Mouse (Mus musculus) right cerebral cortex, postnatal 10 days (tissue): ENCODE data around the gene Synpo2.

ENCODE experiments used
- DNase-seq, 2 experiments: peaks; one replicate each; pipeline ENCODE4 v3.0.0; 2021; ENCODE audit warnings: low spot score in 2 of 2

The Synpo2 gene

DNA sequence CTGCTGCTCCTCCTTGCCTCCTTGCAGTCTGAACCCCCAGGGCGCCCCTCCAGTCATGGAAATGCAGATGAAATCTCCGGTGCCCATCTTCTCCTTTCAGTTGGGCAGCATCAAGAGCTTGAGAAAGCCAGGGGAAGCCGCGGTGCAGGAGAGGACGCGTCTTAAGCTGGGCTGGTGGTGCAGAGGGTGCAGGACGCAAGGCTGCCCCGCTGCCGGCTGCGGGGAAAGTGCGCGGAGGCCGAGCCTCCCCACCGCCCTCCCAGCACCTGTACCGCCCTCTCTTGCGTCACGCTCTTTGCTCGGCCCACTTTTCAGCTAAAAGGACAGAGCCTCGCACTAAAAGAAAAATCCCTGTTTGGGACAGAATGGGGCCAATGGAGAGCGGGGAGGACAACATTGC is at the start of gene Synpo2:
Gene Synpo2 (minus strand): TSS at position 229 of the 400 bp plus-strand sequence.
- peak; percentile 46 to 53 for DNase-seq

DNA sequence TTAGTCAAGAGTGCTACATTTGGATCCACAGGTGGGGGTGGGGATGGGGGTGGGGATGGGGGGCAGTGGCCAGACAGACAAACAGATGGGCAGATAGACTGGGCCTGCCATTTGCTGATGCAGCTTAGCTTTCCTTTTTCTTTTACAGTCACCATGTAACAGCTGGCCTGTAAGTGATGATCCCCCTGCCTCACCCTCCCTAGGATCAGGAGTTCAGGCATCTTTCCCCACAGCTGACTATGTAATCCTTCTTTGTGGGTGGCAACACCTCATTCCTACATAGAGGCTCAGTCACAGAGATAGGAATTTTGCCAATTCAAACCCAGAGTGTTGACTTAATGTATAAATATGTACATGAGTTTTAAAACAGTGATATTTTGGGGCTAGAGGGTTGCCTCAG is 49.7 kb upstream of the Synpo2 start:
- no peak for DNase-seq

DNA sequence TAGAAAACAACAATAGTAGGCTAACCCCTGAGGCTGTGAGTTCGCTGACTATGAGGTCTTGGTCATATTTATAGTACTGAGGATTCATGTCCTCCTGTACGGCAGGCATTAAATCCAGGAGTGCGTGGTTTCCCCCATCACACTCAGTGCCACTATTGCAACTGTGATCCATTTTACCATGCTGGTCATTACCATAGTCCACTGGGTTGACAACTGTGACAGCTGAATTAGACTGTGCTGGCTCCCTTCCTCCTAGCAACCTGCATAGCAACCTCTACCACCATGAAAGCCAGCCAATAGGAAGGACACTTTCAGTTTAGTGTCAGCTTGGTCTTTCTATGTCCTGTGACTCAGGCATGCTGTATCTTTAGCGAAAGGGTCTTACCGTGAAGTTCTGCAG is 48.3 kb upstream of the Synpo2 start:
- no peak for DNase-seq

DNA sequence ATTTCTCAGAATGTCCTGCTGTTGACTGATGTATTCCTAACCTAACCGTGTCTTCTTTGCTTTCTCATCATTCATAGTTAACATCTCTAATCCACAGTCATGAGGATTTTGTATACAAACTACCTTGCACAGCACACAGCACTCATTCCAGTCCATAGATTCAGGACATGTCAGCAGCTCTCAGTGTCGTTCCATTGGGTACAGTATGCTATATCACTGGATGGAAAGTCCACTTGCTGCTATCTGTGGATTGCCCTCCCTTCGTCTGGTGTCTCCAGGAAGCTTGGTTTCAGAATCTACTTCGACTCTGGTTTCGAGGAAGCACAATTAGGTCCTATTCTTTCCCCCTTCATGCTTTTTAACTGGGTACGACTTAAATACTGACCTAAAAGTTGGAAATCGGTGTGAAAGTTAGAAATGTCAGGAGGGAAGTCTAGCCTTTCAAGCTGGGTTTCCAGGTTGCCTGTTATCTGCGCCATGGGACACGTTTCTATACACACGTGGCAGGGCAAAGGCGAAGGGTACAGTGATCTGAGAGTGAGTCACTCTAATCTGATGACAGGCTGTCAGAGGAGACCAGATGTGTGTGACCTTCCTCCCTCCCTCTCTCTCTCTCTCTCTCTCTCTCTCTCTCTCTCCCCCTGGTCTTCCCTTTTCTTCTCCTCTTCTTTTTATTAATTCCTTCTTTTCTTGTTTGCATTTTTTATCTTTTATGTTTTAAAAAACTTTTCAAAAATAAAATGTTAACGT is 47.1 kb upstream of the Synpo2 start:
- DNase-seq, result no peak

DNA sequence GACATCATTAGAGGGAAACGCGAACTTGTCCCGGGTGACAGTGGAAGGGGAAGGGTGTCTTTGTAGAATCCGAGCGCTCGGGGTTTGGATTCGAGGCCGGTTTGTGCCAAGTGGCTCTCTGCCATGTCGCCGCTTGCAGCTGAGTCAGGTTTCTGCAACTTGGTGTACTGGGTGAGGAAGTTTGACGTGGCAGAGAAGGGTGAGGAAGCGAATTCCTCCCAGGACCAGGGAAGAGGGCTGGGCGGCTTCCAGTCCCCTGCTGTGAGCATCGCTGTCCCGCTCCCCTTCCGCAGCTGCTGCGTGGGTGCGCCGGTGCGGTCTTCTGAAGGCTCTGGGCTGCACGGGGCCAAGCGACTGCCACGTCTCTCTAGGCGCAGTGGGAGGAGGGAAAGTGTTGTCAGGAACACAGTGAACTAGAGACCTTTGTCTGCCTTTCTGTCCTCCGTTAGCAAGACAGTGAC is 31.8 kb upstream of the Synpo2 start:
- peak; percentile 66 to 75 for DNase-seq

DNA sequence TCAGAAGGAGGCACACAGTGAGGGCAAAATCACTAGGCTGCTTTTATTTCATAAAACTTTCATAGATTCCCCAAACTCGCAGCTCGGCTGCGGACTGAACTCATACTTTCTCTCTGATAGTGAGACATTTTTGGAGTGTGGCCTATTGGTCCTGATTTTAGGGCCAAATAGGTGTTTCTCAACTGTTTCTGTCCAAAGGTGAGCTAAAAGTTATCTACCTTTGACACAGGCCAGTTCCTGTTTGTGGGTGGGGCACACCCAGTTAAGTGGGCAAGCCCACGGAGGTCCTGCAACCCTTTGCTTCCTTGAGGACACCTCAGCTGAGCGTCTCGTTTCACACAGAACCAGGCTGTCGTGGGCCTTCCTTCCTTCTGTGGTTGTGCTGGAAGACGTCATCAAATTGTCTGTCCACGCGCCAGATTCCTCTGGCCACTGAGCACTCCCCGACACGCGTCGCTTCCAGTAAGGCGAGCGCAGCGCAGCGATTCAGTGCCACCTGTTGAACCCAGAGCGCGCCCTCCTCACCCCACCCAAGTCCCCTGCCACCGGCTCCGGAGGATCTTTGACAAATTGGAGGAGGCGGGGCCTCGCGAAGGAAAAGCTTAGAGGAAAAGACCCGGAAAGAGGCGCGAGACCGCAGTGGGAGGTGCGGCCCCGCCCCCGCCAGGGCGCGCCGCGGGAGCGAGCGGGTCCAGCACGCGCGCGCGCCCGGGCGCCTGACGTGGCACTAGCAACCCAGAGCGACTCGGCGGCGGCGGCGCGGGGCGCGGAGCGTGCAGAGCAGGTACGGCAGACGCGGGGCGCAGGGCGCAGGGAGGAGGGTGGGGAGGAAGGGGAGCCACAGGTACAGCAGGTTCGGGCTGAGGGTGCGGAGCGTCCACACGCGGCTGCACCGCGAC is 31.1 kb upstream of the Synpo2 start, which contains the start of gene Sec24d:
Gene Sec24d (plus strand): TSS at position 703 of the 899 bp plus-strand sequence.
- DNase-seq, result peak; percentile 87

DNA sequence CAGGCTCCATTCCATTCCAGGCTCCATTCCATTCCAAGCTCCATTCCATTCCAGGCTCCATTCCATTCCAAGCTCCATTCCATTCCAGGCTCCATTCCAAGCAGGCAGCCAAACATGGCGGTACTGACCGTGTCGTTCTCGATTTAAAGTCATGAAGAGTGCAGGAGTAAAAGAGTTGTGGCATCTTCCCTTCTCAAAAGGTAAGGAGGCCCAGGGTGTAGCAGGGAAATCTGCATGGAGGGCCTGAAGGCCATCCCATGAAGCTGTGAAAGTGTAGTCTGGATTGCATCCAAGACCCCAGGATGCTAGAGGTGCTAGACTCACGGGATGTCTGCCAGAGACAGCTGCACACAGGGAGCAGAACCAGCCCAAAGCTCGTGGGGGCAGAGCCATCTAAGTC is 28.8 kb upstream of the Synpo2 start:
- peak; percentile 35 to 39 for DNase-seq

DNA sequence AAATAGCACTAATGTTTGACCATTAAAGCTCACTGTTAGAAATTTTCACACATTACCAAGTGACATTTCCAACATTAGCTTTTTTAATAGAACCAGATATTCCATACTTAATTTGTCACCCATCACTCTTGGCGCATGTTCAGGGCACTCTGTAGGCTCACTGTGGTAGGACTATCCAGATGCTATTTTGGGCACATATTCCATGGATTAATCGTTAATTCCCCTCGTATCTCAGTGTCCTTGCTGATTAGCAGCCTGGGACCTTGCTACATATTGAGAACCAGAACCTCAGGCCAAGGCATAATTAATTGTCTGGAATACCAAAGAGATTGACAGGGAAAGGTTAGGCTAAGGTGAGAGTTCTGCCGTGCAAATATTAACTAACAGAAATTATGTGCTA is 22.8 kb upstream of the Synpo2 start:
- no peak for DNase-seq

DNA sequence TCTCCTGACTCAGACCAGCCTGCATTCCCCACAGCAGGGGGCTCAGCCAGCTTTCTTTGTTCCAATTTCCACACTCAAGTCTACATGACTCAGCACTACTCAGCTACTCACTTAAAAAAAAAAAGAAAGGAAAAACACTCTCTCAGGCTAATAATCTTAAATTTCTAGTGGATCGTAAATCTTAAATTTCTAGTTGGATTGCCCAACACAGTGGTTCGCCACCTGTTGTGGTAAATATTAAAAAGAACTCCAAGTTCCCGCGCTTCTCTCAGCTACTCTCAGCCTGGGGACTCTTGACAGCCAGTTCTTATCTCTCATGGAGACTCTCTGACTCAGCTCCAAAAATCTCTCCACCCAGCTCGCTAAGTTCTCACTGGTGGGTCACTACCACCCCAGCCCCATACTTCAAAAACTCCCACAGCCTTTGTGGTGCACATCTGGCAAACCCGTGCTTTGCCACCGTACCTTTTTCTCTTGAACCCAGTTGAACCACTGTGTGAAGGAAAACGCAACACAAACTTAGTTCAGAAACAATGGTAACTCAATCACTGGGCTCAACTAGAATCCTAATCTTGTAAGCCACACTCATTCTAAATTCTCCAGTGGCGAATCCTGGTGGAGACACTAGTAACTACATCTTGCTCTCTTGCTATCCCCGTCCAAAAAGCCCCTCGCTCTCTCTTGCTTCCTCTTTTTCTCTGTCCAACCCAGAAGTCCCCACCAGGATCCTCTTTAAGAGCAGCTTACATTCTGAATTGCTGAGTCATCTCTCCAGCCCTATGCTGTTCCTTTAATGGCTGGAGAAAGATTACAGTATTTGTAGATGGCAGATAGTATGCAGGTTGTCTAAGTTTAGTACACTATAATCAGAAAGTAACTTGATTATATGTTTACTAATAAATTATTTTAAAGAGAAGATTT is 20.5 kb upstream of the Synpo2 start:
- DNase-seq, result no peak

DNA sequence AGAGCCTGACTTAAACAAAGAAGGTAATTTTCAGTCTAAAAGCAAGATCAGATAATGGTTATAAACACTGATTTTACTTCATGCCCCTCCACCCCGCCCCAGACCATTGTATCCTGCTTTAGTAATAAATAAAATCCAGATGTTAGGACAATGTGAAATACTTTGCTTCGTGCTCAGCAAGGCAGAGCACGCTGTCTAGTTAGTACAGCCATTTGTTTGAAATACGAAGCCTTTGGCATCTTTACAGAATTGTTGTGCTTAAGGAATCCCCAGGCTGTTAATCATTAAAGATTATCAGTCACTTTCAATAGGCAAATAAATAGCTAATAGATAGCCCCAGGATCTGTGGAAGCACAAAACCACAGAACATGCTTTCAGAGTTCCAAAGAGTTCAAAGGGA is 9.7 kb upstream of the Synpo2 start:
- DNase-seq, result no peak

DNA sequence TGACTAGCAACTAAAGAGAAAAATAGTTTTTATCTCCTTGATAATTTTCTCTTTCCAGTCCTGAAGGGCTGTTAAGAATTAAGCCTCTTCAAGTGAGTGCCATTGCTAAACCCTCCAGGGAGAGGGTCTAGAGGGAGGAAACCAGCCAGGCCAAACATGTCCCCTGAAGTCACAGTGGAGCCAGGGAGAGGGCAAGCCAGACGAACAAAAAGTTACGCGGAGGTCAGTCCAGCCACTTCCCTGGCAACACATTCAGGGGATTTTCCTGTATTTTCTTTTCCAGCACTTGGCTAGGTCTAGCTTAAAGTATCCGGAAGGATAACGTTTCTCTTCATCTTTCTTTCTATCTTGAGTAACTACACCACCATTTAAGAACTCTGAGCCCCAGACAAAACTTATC is 8.4 kb upstream of the Synpo2 start:
- no peak for DNase-seq

DNA sequence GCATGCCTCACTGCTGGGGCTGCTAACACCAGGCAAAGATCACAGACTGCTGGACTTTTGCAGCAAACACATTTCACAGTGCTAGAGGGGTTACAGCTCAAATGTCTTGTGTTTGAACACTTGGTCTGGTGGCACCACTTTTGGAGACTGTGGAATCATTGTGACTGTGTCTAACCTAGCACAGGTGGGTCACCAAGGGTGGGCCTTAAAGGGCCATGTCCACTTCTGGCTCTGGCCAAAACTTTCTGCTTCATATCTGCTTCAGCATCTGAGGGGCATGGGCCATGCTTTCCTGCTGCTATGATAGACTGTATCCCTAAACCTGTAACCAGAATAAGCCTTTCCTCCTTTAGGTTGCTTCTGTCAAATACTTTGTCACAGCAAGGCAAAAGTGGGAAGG is 1.5 kb upstream of the Synpo2 start:
- DNase-seq, result no peak

DNA sequence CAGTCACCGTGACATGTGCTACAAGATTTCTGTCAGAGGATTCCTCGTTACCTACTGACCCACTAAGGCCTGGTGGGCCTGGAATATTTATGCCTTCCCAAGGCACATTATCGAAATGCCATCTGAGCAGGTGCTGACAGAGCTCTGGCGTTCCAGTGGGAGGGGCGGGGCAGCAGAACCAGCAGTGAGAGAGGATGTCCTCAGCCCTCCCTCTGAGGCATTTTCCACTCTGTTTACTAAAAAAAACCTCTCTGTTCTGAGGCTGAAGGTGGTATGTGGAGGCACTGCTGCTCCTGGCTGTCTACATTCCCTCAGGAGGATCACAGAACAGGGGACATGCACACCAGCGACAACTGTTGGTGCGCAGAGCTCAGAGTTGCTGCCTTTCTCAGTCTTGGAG is 1.1 kb upstream of the Synpo2 start:
- no peak for DNase-seq

DNA sequence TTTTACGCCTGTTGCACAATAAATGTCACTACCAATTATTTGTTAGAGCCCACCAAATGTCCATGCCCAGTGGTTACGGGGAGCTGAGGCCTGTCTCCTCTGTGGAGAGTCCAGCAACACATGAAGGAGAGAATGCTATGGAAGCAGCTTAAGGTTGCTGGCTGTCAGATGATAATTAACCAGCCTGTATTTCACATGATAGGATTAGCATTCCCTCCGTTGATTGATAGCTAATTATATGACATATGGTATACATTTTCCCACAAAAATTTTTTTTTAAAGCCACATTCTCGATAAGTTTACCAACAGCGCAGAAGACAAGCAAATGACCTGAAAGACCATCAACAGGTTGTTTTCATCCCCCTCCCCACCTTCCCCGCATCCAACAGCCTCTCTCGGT is 454 bp downstream of the Synpo2 start:
- no peak for DNase-seq

DNA sequence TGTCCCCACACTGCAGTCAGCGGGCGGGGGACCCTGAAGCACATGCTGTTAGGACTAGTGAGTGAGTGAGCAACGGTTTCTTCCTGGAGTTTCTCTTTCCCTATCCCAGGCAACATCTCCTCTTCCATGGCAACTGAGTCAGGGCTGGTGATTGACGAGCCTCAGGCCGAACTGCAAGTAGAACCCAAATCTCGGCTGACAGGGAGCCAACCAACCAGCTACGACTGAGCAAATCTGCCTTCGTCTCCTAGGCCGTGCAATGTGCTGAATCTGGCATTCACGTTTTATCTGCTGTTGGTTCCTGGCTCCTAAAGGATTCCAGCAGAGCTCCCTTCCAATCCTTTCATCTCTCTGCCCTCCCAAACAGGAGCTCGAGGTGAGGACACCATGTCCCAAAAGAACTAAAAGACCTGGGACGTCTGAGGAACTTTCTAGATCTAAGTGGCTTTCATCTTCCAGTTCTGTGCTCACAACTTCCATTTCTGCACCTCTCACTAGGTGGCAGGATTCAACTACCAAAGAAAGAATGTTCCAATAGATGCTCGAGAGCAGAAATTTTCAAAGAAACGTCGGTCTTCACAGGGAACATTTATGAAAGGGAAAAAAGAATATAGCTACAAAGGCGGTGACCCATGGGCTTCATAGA is 1.6 kb downstream of the Synpo2 start:
- DNase-seq, result peak; percentile 41 to 42

DNA sequence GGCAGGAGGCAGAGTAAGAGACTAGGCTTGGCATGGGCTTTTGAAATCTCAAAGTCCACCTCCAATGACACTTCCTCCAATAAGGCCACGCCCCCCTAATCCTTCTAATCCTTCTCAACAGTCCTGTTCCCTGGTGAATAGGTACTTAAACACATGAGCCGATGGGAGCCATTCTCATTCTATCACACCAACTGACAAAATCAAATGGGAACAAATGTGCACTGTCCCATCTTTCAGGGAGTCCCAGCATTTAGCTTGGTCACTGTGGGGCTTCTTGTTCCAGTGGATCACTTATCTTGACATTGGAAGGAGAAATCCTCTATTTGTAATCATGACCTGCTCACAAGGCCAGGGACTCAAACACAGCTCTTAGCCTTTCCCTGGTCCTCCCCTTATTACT is 4.3 kb downstream of the Synpo2 start:
- no peak for DNase-seq

DNA sequence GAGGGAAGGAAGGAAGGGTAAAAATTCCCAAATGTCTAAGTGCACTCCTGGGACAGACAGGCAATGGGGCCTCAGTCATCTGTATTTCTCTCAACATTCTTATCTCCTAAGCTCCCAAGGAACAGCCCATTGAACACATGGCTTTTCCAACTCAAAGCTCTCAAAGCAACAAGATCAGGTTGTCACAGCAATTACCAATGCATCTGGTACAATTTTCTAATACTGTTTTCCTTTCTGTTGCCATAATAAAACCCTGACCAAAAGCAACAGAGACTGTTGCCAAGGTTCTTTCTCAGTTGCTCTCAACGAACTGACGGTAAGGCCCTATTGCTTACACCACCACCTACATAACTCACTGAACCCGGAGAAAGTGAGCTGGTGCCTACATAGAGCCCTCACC is 8.7 kb downstream of the Synpo2 start:
- DNase-seq, result no peak

DNA sequence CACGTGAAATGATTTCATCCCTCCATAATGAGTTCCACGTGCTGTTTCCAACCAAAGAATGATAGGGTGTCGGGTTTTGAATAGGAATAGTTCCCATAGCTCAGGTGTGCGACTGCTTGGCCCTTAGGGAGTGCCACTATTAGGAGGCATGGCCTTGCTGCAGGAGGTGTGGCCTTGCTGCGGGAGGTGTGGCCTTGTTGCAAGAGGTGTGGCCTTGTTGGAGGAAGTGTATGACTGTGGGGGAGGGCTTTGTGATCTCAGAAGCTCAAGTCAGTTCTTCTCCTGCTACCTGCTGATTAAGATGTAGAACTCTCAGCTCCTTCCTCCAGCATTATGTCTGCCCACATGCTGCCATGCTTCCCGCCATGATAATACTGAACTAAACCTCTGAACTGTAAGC is 17.3 kb downstream of the Synpo2 start:
- DNase-seq, result no peak

DNA sequence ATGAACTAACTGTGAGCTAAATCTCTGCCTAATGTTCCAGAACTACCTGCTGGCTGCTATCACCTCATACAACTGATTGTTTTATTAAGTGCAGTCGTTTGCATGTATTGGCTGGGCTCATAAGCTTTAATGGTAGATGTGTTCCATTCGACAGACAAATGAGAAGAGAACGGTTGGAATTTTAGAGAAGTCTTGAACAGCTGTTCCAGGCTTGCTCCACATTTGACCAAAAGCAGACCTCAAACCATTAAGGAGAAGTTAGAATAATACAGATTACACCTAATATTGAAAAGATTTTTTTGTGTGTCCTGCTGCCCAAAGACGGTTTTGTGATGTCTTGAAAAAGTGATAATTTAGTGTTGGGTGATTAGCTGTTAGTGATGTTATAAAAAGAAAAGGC is 27.1 kb downstream of the Synpo2 start:
- no peak for DNase-seq

DNA sequence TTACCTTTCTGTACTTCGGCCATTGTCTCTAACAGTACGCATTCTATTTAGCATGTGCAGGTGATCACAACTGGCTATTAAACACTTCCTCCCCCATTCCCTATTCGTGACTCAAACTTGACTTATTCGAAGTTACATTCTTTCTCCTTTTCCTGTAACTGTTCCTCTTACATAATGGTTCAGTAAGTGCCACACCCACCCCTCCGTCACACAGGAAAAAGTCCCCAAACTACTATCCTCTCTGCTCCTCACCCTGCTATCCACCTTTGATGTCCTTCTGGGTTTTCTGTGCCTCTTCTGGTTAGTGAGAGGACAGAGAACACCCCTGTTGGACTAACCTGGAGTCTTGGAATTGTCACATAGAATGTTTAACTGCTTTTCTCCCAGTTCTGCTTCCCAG is 28.6 kb downstream of the Synpo2 start:
- DNase-seq, result no peak

DNA sequence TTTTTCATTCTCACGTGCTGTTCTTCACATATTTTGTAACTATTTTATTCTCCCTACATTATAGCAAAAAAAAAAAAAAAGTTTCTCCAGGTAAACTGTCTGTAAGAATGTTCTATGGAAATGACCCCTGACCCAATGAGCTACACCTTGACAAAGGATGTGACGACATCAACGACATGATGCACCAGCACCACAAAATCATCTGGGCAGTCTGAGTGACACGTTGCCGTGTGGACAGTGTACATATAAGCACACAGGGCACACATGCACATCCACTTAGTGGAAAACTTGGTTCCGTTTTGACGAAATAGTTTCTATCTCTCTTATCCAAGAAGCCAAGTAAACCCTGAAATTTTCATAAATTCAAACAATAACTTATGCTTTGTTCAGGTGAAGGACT is 30.5 kb downstream of the Synpo2 start:
- DNase-seq, result no peak
